Mouse (Mus musculus): ENCODE measurements around the gene Rbm45. TPM values are rescaled to one million over a fixed set of nuclear protein-coding genes. Genes with fewer than 3 reads are reported as not detected.

The Rbm45 gene
- total and polyA plus RNA-seq, 3 experiments: 6.9 to 22.9 (median 18.1) TPM

- Histone ChIP-seq H3K27me3 (ENCODE audit: control insufficient read depth, insufficient read depth, low read length) (no peaks in the 10 kb centered on the region), H3K9ac (ENCODE audit: low read depth, low read length) (no peak overlapping the region), H3K79me2 (replicated peaks; ENCODE audit: control insufficient read depth, insufficient read depth, low read length) (no peaks in the 10 kb centered on the region), H3K36me3 (ENCODE audit: control insufficient read depth, insufficient read depth, low read length) (no peaks in the 10 kb centered on the region), H3K27ac (no peak overlapping the region), H3K4me1 (ENCODE audit: control insufficient read depth, insufficient read depth, low read length) (no peaks in the 10 kb centered on the region), H3K4me3 (no peak overlapping the region)
- intact Hi-C loops (cut with DNase I): no loop called here
- TF ChIP-seq CTCF (IDR thresholded peaks at IDR 0.05): no peak
- no peak for DNase-seq
Measured at GRCm38 (mm10) chr2:76400178-76400577, 30.4 kb downstream of the Rbm45 start.

DNA sequence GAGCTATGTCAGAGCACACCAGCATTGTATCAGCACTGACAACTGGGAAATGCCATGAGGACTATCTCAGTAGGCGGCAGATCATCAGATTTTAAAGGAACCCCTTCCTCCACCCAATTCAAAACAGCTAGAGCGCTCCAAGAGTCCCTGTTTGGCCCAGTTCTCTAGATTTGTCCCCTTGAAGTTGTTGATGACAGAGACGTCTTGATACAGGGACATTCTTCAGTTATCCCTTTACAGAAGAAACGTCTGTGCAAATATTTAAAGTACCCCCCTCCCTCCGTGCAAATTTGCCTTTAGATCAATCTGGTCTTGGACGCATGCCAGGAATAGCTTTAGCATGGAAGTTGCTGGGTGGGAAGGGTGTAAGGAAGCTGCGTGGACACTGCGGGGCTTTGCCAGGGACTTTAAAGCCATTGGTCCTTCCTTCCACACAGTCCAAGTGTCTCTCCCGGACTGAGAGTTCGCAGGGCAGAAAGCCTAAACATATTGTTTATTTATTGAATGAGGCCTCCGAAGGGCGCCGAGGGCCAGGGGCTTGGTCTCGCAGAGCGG lies 35.9 kb downstream of the Rbm45 start:
- H3K36me3 ChIP-seq (ENCODE audit: control insufficient read depth, insufficient read depth, low read length): no peaks in the 10 kb centered on the region
- H3K27me3 ChIP-seq (ENCODE audit: control insufficient read depth, insufficient read depth, low read length): peaks cover 2% of the 10 kb centered on the region; the same call in 1 of the 2 replicates
- peak overlapping the region; percentile 92 for H3K9ac ChIP-seq (ENCODE audit: low read depth, low read length)
- no peaks in the 10 kb centered on the region for H3K79me2 ChIP-seq (replicated peaks; ENCODE audit: control insufficient read depth, insufficient read depth, low read length)
- peak overlapping the region; percentile 94 for H3K4me3 ChIP-seq
- 7% methylated on average over 15 of the region's 15 CpGs for WGBS
- no peak overlapping the region for H3K27ac ChIP-seq
- no peak for TF ChIP-seq CTCF (IDR thresholded peaks at IDR 0.05)
- TF ChIP-seq POLR2A (IDR thresholded peaks at IDR 0.05; ENCODE audit: insufficient read depth, low read depth, low read length): no peak
- no peak for TF ChIP-seq EP300 (IDR thresholded peaks at IDR 0.05; ENCODE audit: insufficient read depth, low read depth, low read length)
- intact Hi-C loops (cut with DNase I): loop anchor here (2.0 kb wide), 1 partner anchor 37 kb away; the partner anchor contains the start of gene Rbm45
- no peak for DNase-seq
- no peaks in the 10 kb centered on the region for H3K4me1 ChIP-seq (ENCODE audit: control insufficient read depth, insufficient read depth, low read length)

GRCm38 (mm10) chr2:76406151-76406936 lies 36.6 kb downstream of the Rbm45 start, which contains the start of gene Osbpl6:
Gene Osbpl6 (plus strand): TSS chr2:76406508.
- intact Hi-C loops (cut with DNase I): loop anchor here (2.0 kb wide), 1 partner anchor 38 kb away; the partner anchor contains the start of gene Rbm45
- peak; percentile 82 for DNase-seq
- TF ChIP-seq EP300 (IDR thresholded peaks at IDR 0.05; ENCODE audit: insufficient read depth, low read depth, low read length) (no peak), POLR2A (IDR thresholded peaks at IDR 0.05; ENCODE audit: insufficient read depth, low read depth, low read length) (peak; percentile 30; the same call in 1 of the 2 replicates), CTCF (IDR thresholded peaks at IDR 0.05) (peak; percentile 29)
- Histone ChIP-seq H3K79me2 (replicated peaks; ENCODE audit: control insufficient read depth, insufficient read depth, low read length) (no peaks in the 10 kb centered on the region), H3K36me3 (ENCODE audit: control insufficient read depth, insufficient read depth, low read length) (no peaks in the 10 kb centered on the region), H3K27me3 (ENCODE audit: control insufficient read depth, insufficient read depth, low read length) (peaks cover 2% of the 10 kb centered on the region; the same call in 1 of the 2 replicates), H3K27ac (peak within 1 kb of the TSS; percentile 41), H3K4me3 (peak within 1 kb of the TSS; percentile 94), H3K4me1 (ENCODE audit: control insufficient read depth, insufficient read depth, low read length) (no peaks in the 10 kb centered on the region), H3K9ac (ENCODE audit: low read depth, low read length) (peak within 1 kb of the TSS; percentile 92)
- under 1% methylated on average over 87 of the region's 89 CpGs for WGBS

GRCm38 (mm10) chr2:76406937-76407441 lies 37.2 kb downstream of the Rbm45 start:
- DNase-seq: peak; percentile 54 to 63
- peaks cover 2% of the 10 kb centered on the region; the same call in 1 of the 2 replicates for H3K27me3 ChIP-seq (ENCODE audit: control insufficient read depth, insufficient read depth, low read length)
- H3K79me2 ChIP-seq (replicated peaks; ENCODE audit: control insufficient read depth, insufficient read depth, low read length): no peaks in the 10 kb centered on the region
- WGBS: under 1% methylated on average over 49 of the region's 49 CpGs
- TF ChIP-seq POLR2A (IDR thresholded peaks at IDR 0.05; ENCODE audit: insufficient read depth, low read depth, low read length) (no peak), EP300 (IDR thresholded peaks at IDR 0.05; ENCODE audit: insufficient read depth, low read depth, low read length) (no peak), CTCF (IDR thresholded peaks at IDR 0.05) (no peak)
- no peaks in the 10 kb centered on the region for H3K36me3 ChIP-seq (ENCODE audit: control insufficient read depth, insufficient read depth, low read length)
- H3K9ac ChIP-seq (ENCODE audit: low read depth, low read length): peak overlapping the region; percentile 92
- H3K4me3 ChIP-seq: peak overlapping the region; percentile 94
- no peaks in the 10 kb centered on the region for H3K4me1 ChIP-seq (ENCODE audit: control insufficient read depth, insufficient read depth, low read length)
- intact Hi-C loops (cut with DNase I): loop anchor here (2.0 kb wide), 1 partner anchor 38 kb away; the partner anchor contains the start of gene Rbm45
- peak overlapping the region; percentile 41 for H3K27ac ChIP-seq

DNA sequence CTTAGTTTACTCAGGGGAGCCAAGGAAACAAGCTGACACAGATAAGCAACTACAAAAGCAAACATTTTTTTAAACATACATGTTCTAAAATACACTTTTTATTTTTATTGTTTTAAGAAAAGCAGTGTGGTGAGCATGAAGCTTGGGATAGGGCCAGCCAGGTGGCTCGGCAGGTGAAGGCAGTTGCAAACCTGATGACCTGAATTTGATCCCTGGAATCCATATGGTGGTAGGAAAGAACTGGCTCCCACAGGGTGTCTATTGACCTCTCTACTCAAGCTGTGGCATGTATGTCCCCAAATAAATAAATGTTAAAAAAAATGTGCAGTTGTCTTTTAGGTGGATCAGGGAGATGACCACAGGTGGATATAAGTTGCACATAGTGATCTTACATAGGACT lies 39.7 kb downstream of the Rbm45 start:
- Histone ChIP-seq H3K4me1 (ENCODE audit: control insufficient read depth, insufficient read depth, low read length) (no peaks in the 10 kb centered on the region), H3K36me3 (ENCODE audit: control insufficient read depth, insufficient read depth, low read length) (no peaks in the 10 kb centered on the region), H3K9ac (ENCODE audit: low read depth, low read length) (no peak overlapping the region), H3K4me3 (no peak overlapping the region), H3K27me3 (ENCODE audit: control insufficient read depth, insufficient read depth, low read length) (peaks cover 2% of the 10 kb centered on the region; the same call in 1 of the 2 replicates), H3K27ac (no peak overlapping the region), H3K79me2 (replicated peaks; ENCODE audit: control insufficient read depth, insufficient read depth, low read length) (no peaks in the 10 kb centered on the region)
- DNase-seq: no peak
- intact Hi-C loops (cut with DNase I): no loop called here
- TF ChIP-seq CTCF (IDR thresholded peaks at IDR 0.05): no peak
- 85% methylated on average over 1 of the region's 1 CpGs for WGBS

DNA sequence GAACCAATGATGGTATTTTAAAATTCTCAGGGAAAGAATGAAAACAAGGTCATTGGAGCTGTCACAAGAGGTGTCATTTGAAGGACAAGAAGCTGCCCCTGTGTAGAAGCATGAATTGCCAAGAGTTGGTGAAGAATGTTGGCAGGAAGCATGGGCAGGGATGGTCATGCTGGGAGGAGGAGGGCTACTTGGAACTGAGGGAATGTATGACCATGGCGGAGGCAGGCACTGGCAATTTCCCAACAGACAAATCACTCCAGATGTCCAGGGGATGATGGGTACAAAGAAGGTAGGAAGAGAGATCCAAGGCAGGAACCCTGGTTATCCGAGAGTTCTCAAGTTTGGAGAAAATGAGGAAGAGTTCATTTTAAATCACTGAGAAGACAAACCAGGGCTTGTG lies 40.2 kb downstream of the Rbm45 start:
- Histone ChIP-seq H3K4me3 (no peak overlapping the region), H3K27me3 (ENCODE audit: control insufficient read depth, insufficient read depth, low read length) (peaks cover 2% of the 10 kb centered on the region; the same call in 1 of the 2 replicates), H3K4me1 (ENCODE audit: control insufficient read depth, insufficient read depth, low read length) (no peaks in the 10 kb centered on the region), H3K9ac (ENCODE audit: low read depth, low read length) (no peak overlapping the region), H3K27ac (no peak overlapping the region), H3K79me2 (replicated peaks; ENCODE audit: control insufficient read depth, insufficient read depth, low read length) (no peaks in the 10 kb centered on the region), H3K36me3 (ENCODE audit: control insufficient read depth, insufficient read depth, low read length) (no peaks in the 10 kb centered on the region)
- DNase-seq: no peak
- intact Hi-C loops (cut with DNase I): no loop called here
- TF ChIP-seq CTCF (IDR thresholded peaks at IDR 0.05) (no peak), POLR2A (IDR thresholded peaks at IDR 0.05; ENCODE audit: insufficient read depth, low read depth, low read length) (no peak), EP300 (IDR thresholded peaks at IDR 0.05; ENCODE audit: insufficient read depth, low read depth, low read length) (no peak)
- WGBS: 76% methylated on average over 2 of the region's 2 CpGs

Data from heart, adult 2 months (tissue).